Mouse (Mus musculus) 3134 (cell line): ENCODE data around the gene Eps8.
"Not testable (repeated sequence)": the region's sequence is repeated elsewhere in the genome, so short reads cannot be mapped to it uniquely, and the experiment has no call there.

ENCODE experiments used
- DNase-seq: peaks from one replicate; pipeline ENCODE4 v3.0.0-alpha.2; 2011; ENCODE audit warnings: low spot score; ENCODE audit not compliant: insufficient read length; ENCODE audit errors: extremely low read depth

Gene Eps8

GRCm38 (mm10) chr6:137492582-137492981, 162.1 kb downstream of the Eps8 start:
- DNase-seq, result no peak

- no peak for DNase-seq
Observed at GRCm38 (mm10) chr6:137491659-137492058, 163.0 kb downstream of the Eps8 start.

DNA sequence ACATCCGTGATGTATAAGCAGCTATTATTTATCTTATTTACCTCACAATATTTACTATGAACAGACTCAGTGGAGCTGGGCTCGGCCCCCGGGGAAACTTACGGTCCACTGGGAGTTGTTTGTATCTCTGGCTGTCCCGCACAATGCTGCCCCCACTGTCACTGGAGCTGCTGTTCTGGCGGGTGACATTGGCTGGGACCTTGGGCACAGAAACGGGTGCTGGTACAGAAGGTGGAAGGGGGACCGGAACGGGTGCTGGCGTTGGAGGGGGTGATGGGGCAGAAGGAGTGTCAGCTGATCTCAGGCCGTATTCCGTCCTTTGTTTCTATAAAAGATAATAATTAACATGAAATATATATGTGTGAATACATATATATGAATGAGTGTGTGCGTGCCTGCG, 164.6 kb downstream of the Eps8 start:
- DNase-seq, result no peak

DNA sequence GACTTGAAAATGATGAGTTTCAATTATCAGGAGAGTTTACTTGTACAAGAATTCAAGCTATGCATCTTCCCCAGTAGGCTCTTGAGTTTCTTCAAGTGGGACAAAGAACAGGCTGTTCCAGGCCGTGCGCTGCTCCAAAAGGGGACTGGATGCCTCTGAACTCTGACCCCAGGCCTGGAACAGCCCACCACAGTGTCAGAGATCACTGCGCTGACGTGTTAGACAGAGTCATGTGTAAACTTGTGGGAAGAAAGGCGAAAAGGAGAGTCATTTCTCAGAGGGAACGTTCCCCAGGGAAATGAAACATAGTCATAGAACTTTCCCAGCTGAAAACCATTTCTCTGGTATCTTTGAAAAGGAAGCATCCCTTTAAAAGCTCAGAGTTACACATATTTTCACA, 167.2 kb downstream of the Eps8 start:
- DNase-seq, result no peak

- no peak for DNase-seq
Observed at GRCm38 (mm10) chr6:137482891-137483290, 171.8 kb downstream of the Eps8 start.

DNA sequence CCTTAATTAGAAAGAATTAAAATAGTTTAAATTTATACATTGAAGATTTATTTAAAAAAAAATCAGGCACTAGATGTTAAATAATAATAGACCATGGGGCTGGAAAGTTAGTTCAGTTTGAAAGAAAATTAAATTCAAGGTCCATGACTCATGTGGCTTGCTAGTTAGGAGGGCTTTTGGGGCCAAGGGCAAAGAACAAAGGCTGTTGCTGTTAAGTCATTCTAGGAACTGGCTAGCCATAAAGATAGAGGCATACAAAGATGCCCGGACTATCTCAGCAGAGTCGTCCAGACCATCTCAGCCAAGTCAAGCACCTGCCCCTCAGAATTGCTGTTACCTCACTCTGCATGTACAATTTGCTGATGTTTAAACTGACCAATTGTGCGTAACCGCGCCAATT, 179.0 kb downstream of the Eps8 start:
- not testable (repeated sequence) for DNase-seq

- DNase-seq, result no peak
Observed at GRCm38 (mm10) chr6:137473433-137473832, 181.2 kb downstream of the Eps8 start.

DNA sequence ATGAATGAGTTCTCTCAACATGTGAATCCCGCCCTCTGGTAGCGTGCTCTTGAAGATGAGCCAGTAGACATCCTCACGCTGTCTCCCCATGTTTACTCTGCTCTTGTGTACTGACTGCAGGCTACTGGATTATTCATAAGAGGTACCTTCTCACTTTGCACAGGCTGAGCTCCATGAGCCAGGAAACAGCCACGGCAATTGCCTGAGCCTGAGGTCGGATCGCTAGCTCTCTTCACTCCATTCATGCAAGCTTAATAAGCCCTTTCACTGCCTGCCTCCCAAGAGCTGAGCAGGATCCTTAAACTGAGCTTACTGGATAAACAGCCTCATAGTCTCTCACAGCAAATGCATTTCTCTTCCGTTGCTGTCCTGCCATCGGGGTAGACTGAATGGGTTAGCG, 182.5 kb downstream of the Eps8 start:
- no peak for DNase-seq

DNA sequence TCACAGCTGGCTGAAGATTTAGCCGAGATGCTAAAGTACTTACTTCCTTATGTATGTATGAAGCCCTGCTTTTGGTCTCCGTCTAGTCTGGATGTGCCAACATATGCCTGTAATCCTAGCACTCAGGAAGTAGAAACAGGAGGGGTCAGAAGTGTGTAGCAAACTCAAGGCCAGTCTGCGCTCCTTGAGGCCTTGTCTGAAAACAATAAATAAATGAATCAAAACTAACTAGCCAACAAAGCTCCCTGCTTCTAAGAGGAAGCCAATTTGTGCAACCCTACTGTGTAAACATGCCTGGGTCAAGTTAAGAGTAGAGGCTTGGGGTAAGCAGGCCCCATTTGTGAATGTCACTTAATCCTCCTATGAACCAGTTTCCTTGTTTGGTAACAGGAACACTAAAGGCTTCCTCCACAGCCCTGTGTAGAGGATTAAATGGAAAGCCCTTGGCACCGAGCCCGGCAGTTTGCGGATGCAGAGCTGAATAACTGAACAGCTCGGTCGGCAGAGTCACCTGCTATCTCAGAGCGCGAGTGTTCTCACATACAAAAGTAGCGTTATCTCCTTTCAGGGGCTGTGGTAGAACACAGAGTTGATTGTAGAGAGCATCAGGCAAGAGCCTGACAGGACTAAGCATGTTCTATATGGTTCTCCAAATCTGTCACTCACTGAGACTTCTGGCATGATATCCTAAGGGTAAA, 183.6 kb downstream of the Eps8 start:
- DNase-seq, result no peak

DNA sequence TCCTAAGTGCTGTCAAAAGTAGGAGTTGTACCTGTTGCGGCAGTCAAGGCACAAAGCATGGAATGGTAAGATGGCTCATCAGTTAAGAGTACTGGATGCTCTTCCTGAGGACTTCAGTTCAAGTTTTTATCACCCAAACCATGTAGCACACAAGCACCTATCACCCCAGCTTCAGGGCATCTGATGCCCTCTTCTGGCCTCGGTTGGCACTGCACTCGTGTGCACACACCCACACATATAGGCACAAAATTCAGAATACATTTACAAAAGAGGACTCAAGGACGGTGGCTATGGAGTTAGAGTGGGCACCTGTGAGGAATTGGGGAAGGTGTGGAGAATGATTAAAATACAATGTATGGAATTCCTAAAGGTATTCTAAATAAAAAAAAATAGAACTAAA, 185.1 kb downstream of the Eps8 start:
- DNase-seq, result no peak

DNA sequence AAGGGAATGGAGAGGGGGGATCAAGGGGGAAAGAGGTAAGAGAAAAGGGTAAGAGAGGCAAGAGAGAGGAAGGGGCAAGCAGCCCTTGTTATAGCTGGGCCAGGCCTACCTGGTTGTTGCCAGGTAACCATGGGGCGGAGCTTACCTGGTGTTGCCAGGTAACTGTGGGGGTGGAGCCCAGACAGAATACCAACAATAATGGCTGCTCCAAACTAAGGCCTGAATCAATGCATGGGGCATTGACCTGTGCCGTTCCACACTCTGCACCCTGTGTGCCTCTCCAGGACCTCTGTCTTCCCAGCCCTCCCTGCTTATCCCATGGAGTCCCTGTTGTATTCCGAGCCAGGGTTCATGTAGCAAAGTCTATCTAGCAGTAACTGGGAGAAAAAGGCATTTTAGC, 187.0 kb downstream of the Eps8 start:
- DNase-seq, result no peak

DNA sequence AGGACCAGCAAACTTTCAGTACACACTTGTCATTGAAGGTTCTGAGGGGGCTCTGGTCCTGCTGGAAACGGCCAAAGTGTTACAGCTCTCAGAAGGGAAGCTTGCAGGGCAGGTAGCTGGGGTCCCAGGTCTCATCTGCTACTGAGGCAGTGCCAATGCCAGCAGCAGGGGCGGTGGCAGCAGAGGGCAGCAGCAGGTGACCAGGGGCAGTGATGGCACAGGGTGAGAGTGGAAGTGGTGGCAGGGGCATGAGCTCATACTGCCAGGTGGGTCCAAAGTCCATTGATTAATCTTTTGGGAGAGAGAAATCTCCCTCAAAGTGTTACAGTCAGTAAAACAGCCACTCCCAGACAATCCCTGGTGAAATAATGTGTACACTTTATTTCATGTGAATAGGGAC, 188.4 kb downstream of the Eps8 start:
- DNase-seq, result no peak

DNA sequence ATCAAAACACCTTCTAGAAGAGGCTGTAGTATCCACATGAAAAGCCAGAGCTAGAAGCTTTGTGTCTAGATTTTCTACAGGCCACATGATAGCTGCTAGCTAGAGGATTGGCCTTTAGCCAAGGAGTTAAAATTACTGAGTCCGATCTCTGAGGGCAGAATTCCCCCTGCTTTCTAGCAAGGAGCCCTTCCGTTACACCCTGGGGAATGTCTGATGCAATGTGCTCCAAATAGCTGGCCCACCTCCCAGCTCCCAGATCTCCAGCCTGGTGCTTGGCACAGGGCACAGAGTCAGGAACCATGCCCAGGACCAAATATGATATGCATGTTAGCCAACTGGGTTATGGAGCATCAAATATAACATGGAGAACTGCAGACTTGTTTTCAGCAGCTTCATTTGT, 189.4 kb downstream of the Eps8 start:
- DNase-seq, result peak; percentile 79

DNA sequence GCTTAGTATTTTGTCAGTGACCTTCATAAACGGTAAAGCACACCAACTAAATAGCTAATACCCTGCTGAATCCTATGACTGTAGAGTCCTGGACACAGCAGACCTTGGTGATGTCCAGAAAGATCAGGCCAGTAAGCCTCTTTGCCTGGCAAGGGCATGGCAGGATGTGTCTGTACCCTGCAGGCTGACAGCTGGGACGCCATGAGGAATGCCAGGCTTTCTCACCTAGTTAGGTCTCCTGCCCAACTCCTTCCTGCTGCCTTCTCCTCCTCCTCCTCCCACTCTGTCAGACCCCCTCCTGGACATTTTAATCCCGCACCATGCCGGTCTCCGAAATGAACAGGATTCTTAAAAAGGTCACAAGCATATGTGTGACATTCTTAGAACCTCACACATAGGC, 190.9 kb downstream of the Eps8 start:
- no peak for DNase-seq

GRCm38 (mm10) chr6:137458136-137458535, 196.5 kb downstream of the Eps8 start:
- DNase-seq, result no peak

DNA sequence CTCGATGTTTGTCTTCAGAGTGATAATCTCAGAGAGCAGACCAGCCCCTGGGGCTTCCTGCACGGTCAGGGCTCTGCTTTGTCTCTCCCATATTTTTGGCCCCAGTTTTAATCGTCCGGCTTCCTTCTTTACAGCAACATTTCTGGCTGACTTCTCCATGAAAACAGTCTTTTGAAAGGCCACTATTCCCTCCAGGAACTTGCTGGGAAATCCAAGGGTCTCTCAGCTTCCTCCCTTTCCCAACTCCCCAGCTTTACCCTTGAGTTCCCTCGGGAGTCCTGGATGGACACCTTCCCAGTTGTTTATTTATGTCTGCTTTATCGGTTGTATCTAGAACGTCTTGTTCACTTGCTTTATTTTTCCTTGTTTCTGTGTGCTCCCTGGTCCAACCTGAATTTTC, 197.5 kb downstream of the Eps8 start:
- no peak for DNase-seq

DNA sequence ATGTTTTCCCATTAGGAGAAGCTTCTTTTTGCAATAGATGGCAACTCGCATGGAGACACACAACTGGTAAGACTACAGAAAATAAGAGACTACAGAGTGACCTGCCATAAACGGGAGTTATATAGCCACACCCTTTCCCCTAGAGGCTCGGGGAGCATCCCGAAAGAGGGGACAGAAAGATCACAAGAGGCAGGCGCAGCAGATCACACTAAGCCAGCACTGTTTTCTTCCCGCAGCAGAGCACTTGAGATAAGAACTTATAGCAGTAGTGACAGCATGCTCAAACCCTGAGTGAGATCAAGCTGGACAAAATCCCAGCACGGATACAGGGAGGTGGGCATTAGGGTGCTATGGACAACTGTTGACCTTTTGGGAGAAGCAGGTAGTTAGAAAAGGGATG, 198.6 kb downstream of the Eps8 start:
- DNase-seq, result no peak

DNA sequence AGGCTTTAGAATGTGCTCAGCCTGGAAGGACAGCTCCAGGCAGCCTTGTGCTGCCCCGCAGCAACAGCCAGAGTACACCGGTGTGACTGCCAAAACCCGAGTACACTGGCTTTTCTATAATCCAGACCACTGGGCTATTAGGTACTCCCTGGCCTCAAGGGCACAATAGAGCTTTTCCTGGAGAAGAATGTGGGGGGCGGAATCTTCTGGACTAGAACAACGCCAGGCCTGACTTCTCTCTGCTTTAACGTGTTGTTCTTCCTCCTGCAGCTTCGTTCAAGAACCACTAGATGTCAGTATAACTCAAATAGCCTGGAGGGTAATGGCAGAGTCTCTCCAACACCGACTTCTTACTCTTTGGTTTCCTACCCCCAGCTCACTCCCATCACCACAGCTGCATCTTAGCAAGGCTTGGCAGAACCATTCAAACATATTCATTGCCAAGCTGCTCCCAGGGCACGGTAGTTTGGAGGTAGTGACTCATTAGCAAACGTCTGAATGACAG, 199.1 kb downstream of the Eps8 start:
- peak; percentile 77 for DNase-seq

DNA sequence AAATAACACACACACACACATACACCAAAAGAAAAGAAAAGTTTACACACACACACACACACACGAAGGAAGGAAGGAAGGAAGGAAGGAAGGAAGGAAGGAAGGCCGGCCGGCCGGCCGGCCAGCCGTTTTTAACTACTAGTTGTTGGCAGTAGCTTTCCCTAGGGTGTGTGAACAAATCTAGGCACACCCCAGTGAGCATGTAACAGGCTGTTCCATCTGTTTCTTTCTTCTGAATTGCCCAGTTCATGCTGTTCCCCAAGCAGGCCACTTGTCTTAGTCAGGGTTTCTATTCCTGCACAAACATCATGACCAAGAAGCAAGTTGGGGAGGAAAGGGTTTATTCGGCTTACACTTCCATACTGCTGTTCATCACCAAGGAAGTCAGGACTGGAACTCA, 208.6 kb downstream of the Eps8 start:
- not testable (repeated sequence) for DNase-seq

DNA sequence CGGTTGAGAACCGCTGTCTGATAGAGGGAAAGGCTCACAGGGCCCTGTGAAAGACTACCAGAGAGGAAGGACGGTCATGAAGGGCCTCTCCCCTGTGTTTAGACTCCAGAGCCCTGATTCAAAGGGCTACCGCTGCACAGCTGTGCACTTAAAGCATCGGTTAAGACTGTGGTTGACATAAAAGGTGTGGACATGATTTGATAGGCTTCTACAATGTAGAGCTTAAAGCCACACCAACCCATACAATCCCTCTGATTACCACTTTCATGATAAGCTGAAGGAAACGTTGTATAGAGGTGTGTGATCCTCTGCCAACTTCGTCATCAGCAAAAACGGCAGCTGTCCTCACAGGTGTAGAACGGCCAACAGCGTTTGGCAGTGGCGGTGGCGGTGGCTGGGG, 211.6 kb downstream of the Eps8 start:
- DNase-seq, result no peak

- DNase-seq, result no peak
Observed at GRCm38 (mm10) chr6:137440559-137441486, 213.9 kb downstream of the Eps8 start.
